Mouse (Mus musculus) skeletal muscle tissue, adult 2 months (tissue): ENCODE results near the gene Il10rb.
"Not testable (repeated sequence)": the region's sequence is repeated elsewhere in the genome, so short reads cannot be mapped to it uniquely, and the experiment has no call there.

ENCODE experiments used
- DNase-seq: peaks from one replicate; pipeline ENCODE4 v3.0.0-alpha.2; 2012; ENCODE audit warnings: low read depth, low spot score

The Il10rb gene

GRCm38 (mm10) chr16:91416357-91416756 lies 10.4 kb downstream of the Il10rb start:
- DNase-seq: no peak

GRCm38 (mm10) chr16:91416938-91417337 lies 11.0 kb downstream of the Il10rb start:
- peak; percentile 30 for DNase-seq

GRCm38 (mm10) chr16:91418531-91418930 lies 12.6 kb downstream of the Il10rb start:
- DNase-seq: no peak

GRCm38 (mm10) chr16:91425816-91426215 lies 19.9 kb downstream of the Il10rb start:
- DNase-seq: no peak

DNA sequence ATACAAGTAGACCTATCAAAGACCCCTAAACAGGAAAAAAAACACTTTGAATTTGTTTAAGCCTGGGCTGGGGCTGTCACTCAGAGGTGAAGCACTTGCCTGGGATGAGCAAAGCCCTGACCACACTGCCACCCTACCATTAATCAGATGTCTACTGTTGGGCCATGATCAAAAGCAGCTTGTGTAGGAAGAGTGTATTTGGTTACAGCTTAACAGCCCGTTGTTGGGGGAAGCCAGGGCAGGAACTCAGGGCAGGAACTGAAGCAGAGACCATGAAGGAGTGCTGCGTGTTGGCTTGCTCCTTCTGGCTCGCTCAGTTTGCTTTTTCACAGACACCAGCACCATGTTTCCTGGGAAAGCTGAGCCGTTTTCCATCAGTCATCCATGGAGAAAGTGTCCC lies 20.6 kb downstream of the Il10rb start:
- DNase-seq: no peak

GRCm38 (mm10) chr16:91427461-91427860 lies 21.5 kb downstream of the Il10rb start:
- DNase-seq: no peak

DNA sequence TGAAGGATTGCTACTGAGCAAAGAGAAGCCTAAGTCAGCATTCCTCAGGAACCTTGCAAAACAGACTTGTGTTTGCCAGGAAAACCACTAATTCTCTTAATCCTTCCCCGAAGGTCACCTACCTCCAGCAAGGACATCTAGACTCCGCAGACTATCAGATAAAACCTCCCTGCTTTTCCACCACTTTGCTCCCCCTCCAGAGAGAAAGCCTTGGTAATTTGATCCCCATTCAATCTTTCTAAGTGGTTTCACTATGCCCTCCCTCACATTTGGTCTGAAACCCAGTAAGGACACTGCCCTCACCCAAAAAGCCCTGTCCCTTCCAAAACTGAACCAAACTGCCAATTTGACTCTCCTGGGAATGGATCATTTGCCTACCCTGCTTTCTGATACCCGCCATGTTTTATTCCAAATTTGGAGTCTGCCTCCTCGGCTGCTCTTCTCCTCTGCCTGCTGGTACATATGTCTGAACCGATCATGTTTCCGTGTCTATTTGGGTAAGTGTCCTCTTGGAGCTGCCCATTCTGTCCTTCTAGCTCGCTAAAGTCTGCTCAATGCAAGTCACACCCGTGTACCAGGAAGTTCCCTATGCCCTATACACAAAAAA lies 22.4 kb downstream of the Il10rb start:
- no peak for DNase-seq

DNA sequence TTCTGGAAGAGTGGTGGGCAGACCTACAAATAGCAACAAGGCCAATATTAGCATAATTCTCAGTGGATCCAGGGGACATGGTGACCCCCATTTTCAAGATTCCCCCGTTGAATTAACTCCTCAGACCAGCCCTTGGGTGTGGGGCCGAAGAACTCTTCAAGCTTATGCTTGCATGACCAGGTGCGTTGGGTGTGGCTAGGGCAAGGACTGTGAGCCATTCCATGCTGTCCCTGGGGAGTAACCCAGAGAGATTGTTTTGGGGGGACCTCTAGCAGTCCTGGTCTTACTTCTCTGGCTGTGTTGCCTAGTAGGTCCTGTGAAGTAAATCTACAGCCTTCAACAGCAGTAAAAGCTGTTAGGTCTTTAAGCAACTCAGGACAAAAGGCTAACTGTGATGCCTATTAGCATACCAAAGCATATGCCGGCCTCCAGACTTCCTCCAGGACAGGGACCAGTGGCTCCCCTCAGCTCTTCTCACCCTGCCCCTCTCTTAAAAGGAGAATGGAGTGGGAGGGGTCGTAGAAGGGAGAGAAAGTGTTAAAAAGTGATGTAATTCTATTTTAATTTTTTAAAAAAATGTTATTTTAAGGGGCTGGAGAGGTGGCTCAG lies 26.9 kb downstream of the Il10rb start:
- no peak for DNase-seq

DNA sequence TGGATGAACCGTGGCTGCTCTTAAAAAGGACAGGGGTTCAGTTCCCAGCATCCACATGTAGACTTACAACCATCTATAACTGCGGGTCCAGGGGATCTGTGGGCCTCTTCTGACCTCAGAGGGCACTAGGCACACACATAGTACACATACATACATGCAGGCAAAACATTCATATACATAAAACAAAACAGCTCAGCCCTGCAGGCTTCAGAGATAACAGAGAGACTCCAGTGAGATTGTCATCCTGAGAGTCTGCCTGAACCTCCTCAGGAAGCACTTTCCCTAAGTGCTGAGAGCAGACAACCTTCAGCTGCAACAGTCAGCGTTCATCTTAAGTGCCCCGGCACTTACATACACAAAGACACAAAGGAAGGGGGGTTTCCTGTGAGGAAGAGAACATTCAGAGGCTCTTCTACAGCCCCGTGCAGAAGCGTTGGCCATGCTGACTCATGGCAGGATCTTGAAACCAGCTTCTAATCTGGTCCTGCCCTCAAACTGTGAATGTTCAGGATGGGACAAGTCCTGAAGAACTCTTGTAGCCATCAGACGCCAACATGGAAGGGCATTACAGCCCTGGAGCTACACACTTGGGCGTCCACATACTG lies 27.5 kb downstream of the Il10rb start:
- no peak for DNase-seq

GRCm38 (mm10) chr16:91434119-91434518 lies 28.2 kb downstream of the Il10rb start:
- no peak for DNase-seq

GRCm38 (mm10) chr16:91438081-91438480 lies 32.1 kb downstream of the Il10rb start:
- no peak for DNase-seq

- not testable (repeated sequence) for DNase-seq
These were observed 32.6 kb downstream of the Il10rb start for GRCm38 (mm10) chr16:91438599-91438998.

DNA sequence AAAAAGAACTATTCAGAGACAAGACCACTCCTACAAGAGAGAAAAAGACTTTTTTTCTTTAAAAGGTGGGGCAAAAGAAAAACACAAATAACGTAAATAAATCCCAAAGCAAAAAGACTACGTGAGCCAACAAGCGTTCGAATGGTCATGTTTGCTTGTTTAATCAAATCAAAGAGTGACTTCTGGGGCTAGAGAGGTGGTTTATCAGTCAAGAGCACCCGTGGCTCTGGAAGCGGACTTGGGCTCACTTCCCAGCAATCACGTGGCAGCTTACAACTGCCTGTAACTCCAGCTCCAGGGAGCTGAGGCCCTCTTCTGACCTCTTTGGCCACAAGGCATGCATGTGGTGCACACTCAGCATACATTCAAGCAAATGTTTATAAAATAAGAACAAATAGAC lies 35.4 kb downstream of the Il10rb start:
- DNase-seq: peak; percentile 70

DNA sequence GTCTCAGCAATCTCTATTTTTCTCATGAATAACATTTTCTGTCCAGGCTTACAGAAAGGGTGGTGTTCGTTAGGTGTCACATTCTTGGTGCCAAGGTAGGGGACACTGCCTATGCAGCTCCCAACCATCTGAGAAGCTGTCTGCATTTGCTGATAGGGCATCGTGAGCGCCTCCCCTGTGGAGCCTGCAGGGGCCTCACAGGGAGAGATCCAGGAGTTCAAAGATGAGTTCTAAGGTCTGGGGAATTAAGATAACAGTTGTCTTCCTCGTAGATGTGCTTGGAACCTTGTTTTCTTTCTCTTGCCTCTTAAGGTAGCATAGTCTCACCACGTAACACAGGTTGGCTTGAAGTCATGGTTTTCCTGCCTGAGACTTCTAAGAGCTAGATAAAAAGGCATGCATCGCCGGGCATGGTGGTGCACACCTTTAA lies 35.9 kb downstream of the Il10rb start:
- no peak for DNase-seq

GRCm38 (mm10) chr16:91442446-91442845 lies 36.5 kb downstream of the Il10rb start:
- DNase-seq: no peak

DNA sequence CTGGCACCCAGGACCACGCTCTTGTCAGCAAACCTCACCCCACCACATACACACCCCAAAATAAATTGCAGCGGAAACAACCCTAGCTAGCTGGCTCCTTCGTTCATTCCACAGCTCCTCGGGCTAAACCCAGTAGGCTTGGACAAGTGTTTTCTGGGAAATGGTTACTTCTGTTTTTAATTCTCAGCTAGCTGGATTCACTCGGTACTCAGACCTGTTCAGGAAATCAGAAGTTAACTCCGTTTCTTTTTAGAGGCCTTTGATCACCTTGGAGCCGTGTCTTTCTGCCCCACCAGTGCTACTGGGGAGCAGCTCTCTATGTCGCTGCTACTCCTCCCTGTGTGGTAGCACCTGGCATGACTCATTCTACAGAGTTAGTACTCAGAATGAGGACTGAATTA lies 37.2 kb downstream of the Il10rb start:
- no peak for DNase-seq

- no peak for DNase-seq
These were observed 38.9 kb downstream of the Il10rb start for GRCm38 (mm10) chr16:91444847-91445246.

DNA sequence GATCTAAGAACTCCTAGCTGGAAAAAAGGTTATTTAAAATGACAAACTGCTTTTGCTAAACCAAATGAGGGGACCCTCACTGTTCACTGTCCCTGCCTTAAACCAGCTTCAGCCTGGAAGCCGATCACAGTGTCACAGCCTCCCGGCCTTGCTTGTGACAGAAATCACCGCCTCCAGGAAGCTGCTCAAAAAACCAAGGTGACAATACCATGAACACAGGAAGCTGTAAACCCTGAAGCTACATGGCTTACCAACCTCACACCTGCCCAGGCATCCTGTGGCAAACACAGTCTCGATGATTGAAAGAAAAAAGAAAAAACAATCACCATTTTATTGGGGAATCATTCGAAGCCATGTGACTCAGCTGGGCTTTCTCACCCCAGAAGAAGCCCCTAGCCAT lies 39.6 kb downstream of the Il10rb start:
- no peak for DNase-seq

GRCm38 (mm10) chr16:91446778-91447511 lies 41.0 kb downstream of the Il10rb start:
- no peak for DNase-seq

DNA sequence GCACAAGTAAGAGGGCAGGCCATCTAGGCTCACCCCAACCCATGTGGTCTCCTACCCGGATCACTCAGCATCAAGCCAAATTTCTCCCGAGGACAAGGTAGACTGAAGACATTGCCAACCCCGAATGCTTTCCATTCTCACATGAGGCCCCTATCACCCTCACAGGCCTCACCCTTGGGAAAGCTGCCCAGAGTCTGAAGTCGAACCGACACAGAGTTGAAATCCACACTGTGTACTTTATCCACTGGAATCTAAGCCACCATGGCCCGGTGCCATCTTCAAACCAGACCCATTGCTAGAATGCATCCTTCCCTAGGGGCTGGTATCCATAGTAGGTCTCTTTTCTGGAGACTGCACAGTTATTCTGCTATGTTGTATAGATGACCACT lies 41.5 kb downstream of the Il10rb start:
- DNase-seq: no peak

DNA sequence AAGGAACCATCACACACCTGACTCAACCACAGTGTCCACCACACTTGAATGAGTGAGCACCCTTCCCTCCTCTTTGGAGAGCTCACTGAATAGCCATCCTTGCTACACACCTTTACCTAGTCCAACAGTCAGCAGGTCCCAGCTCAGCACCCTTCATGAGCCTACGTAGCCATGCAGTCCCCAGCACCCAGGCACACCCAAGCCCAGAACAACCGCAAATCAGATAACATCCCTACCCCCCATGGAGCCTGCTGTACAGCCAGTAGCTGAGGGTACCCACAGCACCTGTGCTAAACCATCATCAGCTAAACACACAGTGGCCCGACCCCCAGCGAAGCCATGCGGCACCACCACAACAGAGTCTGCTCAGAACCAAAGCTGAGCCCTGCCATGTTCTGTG lies 42.1 kb downstream of the Il10rb start:
- no peak for DNase-seq

DNA sequence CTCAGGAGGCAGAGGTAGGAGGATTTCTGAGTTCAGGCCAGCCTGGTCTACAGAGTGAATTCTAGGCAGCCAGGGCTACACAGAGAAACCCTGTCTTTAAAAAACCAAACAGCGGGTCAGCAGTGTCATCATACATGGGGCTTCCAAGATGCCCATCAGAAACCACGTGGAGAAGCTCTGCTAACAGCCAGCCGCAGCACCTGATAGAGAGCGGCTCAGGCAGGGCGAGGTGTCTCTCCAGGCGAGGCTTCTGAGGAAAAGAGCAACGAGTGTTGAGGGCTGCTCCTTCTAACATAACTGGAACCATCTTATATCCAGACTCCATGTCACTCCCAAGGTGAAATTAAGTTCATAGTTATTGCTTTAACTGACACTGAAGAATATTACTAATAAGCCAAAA lies 42.9 kb downstream of the Il10rb start:
- DNase-seq: no peak
